Mouse (Mus musculus) G1E (cell line): ENCODE measurements around the gene Slc2a4.

Experiments used
- CTCF ChIP-seq: IDR thresholded peaks from 2 replicates; pipeline ENCODE4 v1.5.1; 2012; ENCODE audit warnings: low read depth, low read length, inconsistent platforms, mixed read lengths
- GATA1 ChIP-seq: IDR thresholded peaks from 2 replicates; pipeline ENCODE4 v1.6.1; 2012; ENCODE audit warnings: borderline replicate concordance, low read length, inconsistent platforms, mixed read lengths
- POLR2AphosphoS5 ChIP-seq: IDR thresholded peaks from 2 replicates; pipeline ENCODE4 v1.6.1; 2012; ENCODE audit warnings: low read depth, low read length, inconsistent platforms; ENCODE audit not compliant: insufficient replicate concordance
- TAL1 ChIP-seq: conservative IDR thresholded peaks from 2 replicates; pipeline ENCODE4 v1.6.1; 2012; ENCODE audit warnings: low read depth, low read length, inconsistent platforms, mixed read lengths

DNA sequence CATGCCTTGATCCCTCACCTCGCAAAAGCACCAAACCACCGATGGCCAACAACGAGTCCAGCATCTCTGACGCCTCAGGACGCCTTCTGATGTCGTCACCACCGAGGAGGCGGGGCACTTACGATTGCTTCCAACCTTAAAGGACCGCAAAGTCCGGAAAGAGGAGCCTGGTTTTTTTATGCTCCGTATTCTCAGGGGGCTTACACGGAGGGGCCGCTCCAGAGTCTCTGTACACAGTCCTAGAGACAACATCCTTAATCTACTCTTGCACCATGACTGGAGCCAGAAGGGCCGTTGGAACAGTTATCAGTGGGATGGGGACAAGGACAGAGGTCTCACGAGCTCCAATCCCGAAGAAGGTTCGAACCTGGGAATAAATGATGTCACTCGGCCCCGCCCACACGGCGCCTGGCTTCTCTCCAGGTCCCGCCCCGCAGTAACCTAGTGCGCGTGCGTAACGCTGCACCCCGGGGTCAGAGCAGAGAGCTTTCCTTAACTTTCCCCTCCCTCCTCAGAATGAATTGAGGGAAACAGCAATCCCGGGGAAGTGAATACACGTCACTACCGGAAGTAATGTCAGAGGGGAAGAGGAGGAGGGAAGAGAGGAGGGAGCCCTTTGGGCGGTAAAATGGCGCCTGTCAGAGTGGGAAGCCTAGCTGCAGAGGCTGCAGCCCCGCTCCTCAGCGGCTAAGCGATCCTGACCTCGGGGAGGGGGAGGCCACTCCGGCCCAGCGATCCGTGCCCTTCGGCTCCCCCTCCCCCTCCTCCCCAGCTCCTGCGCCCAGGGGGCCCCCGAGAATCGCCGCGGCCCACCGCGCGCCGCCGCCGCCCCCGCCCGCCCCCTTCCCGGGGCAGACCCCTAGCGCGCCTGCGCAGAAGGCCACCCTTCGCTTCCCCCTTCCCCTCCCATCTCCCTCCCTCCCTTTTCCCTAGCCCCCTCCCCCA, 32.5 kb upstream of the Slc2a4 start:
- no peak for TF ChIP-seq CTCF
- no peak for TF ChIP-seq TAL1
- no peak for TF ChIP-seq POLR2AphosphoS5
- TF ChIP-seq GATA1 = no peak
